Mouse (Mus musculus) Patski (cell line): ENCODE data around the gene Atp13a2. TPM values are rescaled to one million over a fixed set of nuclear protein-coding genes. Genes with fewer than 3 reads are reported as not detected.

Experiments
- ATAC-seq: fragments of 100-300 bp; one replicate; pipeline ENCODE4 v1.8.0; 2021
- CTCF ChIA-PET: fragments of 350-600 bp; sonication (Branson Sonifier 250); formaldehyde crosslinking; loops from one replicate; lab custom pipeline; 2022; ENCODE audit warnings: inconsistent platforms; lab: Charles Lee
- POLR2A ChIA-PET: fragments of 350-600 bp; sonication (Branson Sonifier 250); formaldehyde crosslinking; loops from one replicate; lab custom pipeline; 2022; ENCODE audit warnings: antibody characterized with exemption, inconsistent platforms; lab: Charles Lee
- DNase-seq: peaks from one replicate; pipeline ENCODE4 v3.0.0-alpha.2; 2011; ENCODE audit warnings: low read depth, low spot score
- H3K27me3 ChIP-seq: fragments of 371-371 bp; one replicate; pipeline ENCODE4 v1.5.1; 2021
- CTCF ChIP-seq: fragments of 100-300 bp; IDR thresholded peaks from one replicate; pipeline ENCODE4 v1.5.1; 2021
- in situ Hi-C: fragments of 300-500 bp; cut with MboI; formaldehyde crosslinking; loops from 3 replicates; pipeline ENCODE4 v1.11.1; 2018; ENCODE audit warnings: low pct_unique_long_range_greater_than_20kb, mixed read lengths
- polyA plus RNA-seq: library from polyadenylated mRNA; unstranded; gene quantifications from one replicate; pipeline ENCODE4 v1.2.3, GENCODE M21; 2021

Atp13a2 gene
- polyA plus RNA-seq, 1 experiment from 2014 or later: 42.6 TPM

DNA sequence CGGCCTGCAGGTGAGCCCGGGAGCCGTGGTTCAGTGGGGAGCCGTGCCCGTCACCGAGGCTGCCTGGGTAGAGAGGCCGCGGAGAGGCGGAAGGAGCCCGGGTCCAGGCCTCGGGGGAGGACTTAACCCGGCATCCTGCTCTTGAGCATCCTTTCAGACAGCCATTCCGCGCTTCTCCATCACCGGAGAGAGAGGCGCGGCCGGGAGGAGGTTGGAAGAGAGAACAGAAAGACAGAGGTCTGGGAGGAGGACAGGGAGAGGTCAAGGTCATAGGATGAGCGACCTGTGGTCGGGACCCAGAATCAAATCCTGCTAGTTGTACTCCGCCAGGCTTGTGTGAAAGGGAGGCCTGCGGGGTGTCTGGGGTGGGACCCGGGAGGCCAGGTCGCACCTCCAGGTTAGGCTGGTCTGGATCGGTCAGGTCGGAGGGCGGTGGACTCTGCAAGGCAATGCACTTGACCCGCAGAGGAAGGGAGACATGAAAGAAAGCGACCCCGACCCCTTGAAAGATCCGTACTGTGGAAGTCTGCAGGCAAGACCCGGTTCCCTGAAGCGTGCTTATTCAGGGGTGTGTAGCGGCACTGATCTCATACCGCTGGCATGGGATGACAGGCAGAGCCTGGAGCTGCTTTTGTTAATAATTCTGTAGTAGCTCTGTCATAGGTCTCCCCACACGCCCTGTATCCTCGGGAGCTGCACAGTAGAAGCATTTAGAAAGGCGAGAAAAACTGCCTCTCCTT, 25.0 kb upstream of the Atp13a2 start:
- H3K27me3 ChIP-seq: no peaks in the 10 kb centered on the region
- in situ Hi-C loops: no loop called here
- ChIA-PET CTCF (interaction anchor here (4.7 kb wide), 1 partner anchor 70 kb away, joined by 28 read pairs; no protein-coding TSS in a partner anchor), POLR2A (no interaction called here)
- ATAC-seq (no peak), DNase-seq (no peak)
- no peak for TF ChIP-seq CTCF

- ChIA-PET CTCF (interaction anchor here (4.7 kb wide), 1 partner anchor 69 kb away, joined by 28 read pairs; no protein-coding TSS in a partner anchor), POLR2A (interaction anchor here (0.6 kb wide), 1 partner anchor 275 kb away, joined by 3 read pairs; no protein-coding TSS in a partner anchor)
- in situ Hi-C loops: no loop called here
- no peak for DNase-seq
- TF ChIP-seq CTCF: no peak
- no peak for ATAC-seq
- H3K27me3 ChIP-seq: no peaks in the 10 kb centered on the region
Observed at GRCm38 (mm10) chr4:140962207-140962909, 24.3 kb upstream of the Atp13a2 start.

DNA sequence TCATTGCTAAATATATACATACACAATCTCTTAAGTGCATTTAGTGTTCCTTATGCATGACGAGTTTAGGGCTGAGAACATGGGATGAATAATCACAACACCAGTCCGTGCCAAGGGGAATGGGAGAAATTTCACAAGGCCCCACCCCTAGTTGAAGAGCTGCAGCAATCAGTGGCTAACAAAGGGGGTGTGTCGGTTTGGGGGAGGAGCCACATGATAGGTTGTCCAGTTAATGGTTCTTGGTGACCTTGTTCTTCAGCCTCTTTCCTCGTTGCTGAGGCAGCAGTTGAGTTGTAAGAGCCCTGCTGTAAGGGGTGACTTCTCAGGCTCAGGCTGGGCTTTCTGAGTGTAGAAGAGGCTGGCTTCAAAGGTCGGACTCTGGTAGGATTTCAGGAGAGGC, 23.7 kb upstream of the Atp13a2 start:
- ChIA-PET POLR2A (no interaction called here), CTCF (interaction anchor here (4.7 kb wide), 1 partner anchor 69 kb away, joined by 28 read pairs; no protein-coding TSS in a partner anchor)
- DNase-seq (no peak), ATAC-seq (no peak)
- no peaks in the 10 kb centered on the region for H3K27me3 ChIP-seq
- in situ Hi-C loops: no loop called here
- no peak for TF ChIP-seq CTCF

DNA sequence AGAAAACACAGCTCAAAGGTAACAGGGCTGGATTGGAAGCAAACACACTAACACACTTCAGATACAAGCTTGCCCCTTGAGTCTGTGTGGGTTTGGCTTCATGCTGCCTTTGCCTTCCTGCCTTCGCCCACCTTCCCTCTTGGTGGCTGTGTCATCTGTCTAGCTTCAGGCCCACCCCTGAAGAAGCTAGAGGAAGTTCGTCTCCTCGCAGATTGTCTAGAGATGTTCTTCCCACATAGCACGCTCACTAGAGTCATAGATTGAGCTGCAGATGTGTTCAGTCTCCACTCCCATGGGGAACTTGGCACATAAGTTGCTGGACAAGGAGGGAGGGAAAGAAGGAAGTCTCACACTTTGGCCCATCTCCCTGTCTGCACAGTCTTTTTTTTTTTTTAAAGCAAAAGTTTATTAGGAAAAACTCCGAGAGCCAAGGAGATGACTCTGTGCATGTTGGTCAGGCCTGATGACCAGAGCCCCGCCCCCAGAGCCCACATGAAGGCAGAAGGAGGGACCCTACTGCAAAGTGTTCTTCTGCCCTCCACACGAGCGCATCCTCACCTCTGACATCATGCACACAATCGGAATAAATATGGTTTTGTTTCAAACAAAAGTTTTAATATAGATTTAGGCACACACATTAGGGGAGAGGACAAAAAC, 22.6 kb upstream of the Atp13a2 start:
- ChIA-PET CTCF (interaction anchor here (1.6 to 4.7 kb wide), 2 partner anchors 16 to 68 kb away, joined by 3 to 28 read pairs; no protein-coding TSS in a partner anchor), POLR2A (interaction anchor here (0.7 kb wide), 1 partner anchor 67 kb away, joined by 3 read pairs; no protein-coding TSS in a partner anchor)
- no peak for ATAC-seq
- H3K27me3 ChIP-seq: no peaks in the 10 kb centered on the region
- in situ Hi-C loops: no loop called here
- no peak for TF ChIP-seq CTCF
- no peak for DNase-seq

DNA sequence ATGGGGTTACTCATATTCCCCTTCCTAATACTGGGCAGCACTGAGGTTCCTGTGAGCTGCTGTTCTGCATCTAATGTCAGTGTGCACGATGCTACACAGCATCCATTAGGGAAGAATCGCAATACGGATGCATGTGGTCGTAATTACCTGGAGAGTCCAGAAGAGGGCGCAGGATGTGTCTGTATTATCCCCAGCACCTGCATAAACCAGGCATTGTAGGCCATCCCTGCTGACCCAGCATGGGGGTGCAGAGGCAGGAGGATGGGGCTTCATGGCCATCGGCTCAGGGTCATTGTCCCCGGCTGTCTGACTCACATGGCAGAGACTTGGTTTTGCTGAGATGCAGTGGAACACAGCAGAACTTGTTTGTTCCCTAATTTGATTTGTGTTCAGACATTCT, 22.1 kb upstream of the Atp13a2 start:
- no peaks in the 10 kb centered on the region for H3K27me3 ChIP-seq
- ChIA-PET CTCF (interaction anchor here (0.9 to 4.7 kb wide), 3 partner anchors 12 to 67 kb away, joined by 3 to 28 read pairs (median 3); no protein-coding TSS in a partner anchor), POLR2A (no interaction called here)
- ATAC-seq: no peak
- DNase-seq: no peak
- TF ChIP-seq CTCF: no peak
- in situ Hi-C loops: no loop called here

DNA sequence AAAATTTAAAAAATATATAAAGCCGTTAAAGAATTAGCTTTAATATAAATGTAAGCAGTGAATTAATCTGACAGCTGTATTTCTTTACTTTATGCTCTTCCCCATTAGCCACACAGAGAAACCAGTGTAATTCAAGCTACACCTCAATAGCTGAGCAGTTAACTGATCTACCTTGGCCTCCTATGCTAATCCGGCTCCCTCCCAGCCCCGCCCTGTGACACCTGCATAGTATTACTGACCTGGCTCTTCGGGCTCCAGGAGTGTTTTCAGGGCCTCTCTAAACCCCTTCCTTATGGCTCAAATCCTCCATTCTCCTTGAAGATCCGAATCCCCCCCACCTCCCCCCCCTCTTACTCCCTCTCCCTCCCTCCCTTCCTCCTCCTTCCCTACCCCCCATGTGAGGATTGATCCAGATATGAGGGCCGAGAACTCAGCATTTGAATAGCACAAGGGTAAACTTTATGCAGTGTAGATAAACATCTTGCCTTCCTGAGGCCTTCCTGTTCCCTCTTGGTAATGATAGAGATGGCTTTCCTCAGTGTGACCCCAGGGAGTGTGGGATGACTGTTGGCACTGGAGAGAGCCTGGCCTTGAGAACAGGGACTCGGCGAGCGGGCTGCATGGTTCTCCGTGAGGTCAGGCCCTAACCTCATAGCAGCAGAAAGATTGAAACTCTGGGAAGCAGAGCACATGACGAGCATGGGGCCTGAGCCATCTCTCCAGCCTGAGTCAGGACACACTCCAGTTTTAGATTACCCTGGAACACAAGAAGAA, 19.1 kb upstream of the Atp13a2 start:
- in situ Hi-C loops: no loop called here
- DNase-seq (no peak), ATAC-seq (no peak)
- ChIA-PET CTCF (interaction anchor here (1.3 kb wide), 1 partner anchor 11 kb away, joined by 3 read pairs; no protein-coding TSS in a partner anchor), POLR2A (no interaction called here)
- H3K27me3 ChIP-seq: no peaks in the 10 kb centered on the region
- TF ChIP-seq CTCF: no peak

GRCm38 (mm10) chr4:140971691-140972090, 15.0 kb upstream of the Atp13a2 start:
- in situ Hi-C loops: no loop called here
- no peaks in the 10 kb centered on the region for H3K27me3 ChIP-seq
- ATAC-seq (no peak), DNase-seq (no peak)
- POLR2A ChIA-PET: interaction anchor here (1.2 kb wide), 1 partner anchor 49 kb away, joined by 3 read pairs; no protein-coding TSS in a partner anchor
- CTCF ChIA-PET: no interaction called here
- TF ChIP-seq CTCF: no peak

DNA sequence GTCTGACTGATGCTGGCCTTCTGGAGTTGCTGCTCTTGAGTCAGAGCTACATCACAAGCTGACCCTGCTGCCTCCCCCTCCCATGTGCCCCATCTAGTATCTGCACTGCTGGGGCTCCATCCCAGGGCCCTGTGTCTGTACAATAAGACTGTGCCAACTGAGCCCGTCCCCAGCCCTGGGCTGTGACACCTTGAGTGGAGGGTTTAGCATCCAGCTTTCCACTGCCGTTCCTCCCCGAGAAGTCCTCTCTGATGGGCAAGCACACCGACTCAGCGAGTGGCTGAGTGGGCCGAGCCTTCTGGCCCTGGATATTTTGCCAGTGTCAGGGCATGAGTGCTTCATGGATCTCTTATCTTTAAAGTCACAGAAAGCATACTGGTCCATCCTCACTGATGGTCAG, 12.3 kb upstream of the Atp13a2 start:
- ATAC-seq: no peak
- TF ChIP-seq CTCF: no peak

GRCm38 (mm10) chr4:140975356-140975755, 11.3 kb upstream of the Atp13a2 start:
- ATAC-seq (no peak), DNase-seq (no peak)
- in situ Hi-C loops: no loop called here
- CTCF ChIA-PET: interaction anchor here (1.7 kb wide), 1 partner anchor 57 kb away, joined by 5 read pairs; no protein-coding TSS in a partner anchor
- no peaks in the 10 kb centered on the region for H3K27me3 ChIP-seq
- TF ChIP-seq CTCF: no peak
- POLR2A ChIA-PET: no interaction called here

More for the DNA sequence above, 12.3 kb upstream of the Atp13a2 start:
- CTCF ChIA-PET: no interaction called here
- in situ Hi-C loops: no loop called here
- POLR2A ChIA-PET: no interaction called here
- no peaks in the 10 kb centered on the region for H3K27me3 ChIP-seq
- DNase-seq: no peak

- no peak for TF ChIP-seq CTCF
Observed at GRCm38 (mm10) chr4:140977278-140977677, 9.4 kb upstream of the Atp13a2 start.

More at GRCm38 (mm10) chr4:140977278-140977677, 9.4 kb upstream of the Atp13a2 start:
- DNase-seq (no peak), ATAC-seq (no peak)
- H3K27me3 ChIP-seq: no peaks in the 10 kb centered on the region
- in situ Hi-C loops: no loop called here
- CTCF ChIA-PET: interaction anchor here (1.5 kb wide), 1 partner anchor 9 kb away, joined by 3 read pairs; no protein-coding TSS in a partner anchor
- POLR2A ChIA-PET: no interaction called here
